Mouse (Mus musculus) liver, postnatal 0 days (tissue): ENCODE data around the gene Pcx.

Experiments used
- CTCF ChIP-seq: sonication (generic); IDR thresholded peaks from 2 replicates; pipeline ENCODE4 v1.5.1; 2016; ENCODE audit warnings: antibody characterized with exemption, low read depth
- EP300 ChIP-seq: IDR thresholded peaks from 2 replicates; pipeline ENCODE4 v1.6.1; 2016; ENCODE audit warnings: antibody characterized with exemption, low read depth, mild to moderate bottlenecking

GRCm38 (mm10) chr19:4473549-4473948 lies 36.7 kb upstream of the Pcx start:
- no peak for TF ChIP-seq CTCF
- TF ChIP-seq EP300: no peak
